Mouse (Mus musculus): ENCODE results near the gene Adamtsl1.

Gene Adamtsl1

GRCm38 (mm10) chr4:86391176-86391575 lies 877.2 kb downstream of the Adamtsl1 start:
- in situ Hi-C loops (cut with MboI; ENCODE audit: low sequenced_read_pairs): no loop called here

- in situ Hi-C loops (cut with MboI; ENCODE audit: low sequenced_read_pairs): no loop called here
These were observed 881.7 kb downstream of the Adamtsl1 start for GRCm38 (mm10) chr4:86395636-86396035.

DNA sequence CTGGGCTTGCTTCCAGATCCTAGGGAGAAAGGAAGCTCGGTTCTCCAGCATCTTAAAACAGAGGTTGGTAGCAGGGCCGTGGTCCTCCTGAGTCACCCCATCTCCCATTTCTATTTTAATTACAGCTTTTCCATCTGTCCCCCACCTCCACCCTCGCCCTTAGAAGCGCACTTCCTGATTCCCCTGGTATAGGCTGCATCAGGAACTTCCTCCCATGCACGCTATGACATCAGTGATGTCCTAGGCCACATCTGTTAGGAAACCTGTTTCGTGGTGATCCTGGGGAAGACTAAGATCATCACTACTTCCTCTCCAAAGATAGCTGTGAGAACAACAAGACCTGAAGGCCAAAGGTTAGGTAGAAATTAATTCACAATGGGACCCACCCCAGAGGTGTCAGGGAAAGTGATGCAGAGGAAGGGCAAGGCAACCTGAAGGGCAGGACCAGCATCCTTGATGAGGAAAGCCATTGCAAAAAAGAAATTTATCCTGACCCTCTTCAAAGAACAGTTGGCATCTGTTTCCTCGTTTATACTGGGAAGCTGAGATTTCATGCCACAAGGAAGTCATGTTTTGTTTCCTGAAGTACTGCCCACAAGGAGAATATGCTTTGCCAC lies 882.8 kb downstream of the Adamtsl1 start:
- in situ Hi-C loops (cut with MboI; ENCODE audit: low sequenced_read_pairs): no loop called here

DNA sequence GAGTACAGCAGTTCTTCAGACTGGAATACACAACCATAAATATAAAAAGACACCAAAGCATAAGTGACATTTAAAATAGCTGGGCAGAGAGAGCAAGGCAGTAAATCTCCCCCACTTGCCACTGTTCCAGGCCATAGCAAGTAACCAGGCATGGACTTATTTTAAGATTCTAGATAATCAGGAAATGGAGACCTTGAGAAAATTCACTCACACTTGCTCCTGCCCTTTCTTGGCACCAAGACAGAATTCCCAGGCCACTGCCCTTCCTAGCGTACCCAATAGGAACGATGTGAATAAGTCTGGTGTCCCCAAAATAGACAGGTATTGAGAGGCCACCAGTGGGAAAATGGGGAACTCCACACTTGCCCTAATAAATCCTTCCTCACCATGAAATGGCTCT lies 883.5 kb downstream of the Adamtsl1 start:
- in situ Hi-C loops (cut with MboI; ENCODE audit: low sequenced_read_pairs): no loop called here

DNA sequence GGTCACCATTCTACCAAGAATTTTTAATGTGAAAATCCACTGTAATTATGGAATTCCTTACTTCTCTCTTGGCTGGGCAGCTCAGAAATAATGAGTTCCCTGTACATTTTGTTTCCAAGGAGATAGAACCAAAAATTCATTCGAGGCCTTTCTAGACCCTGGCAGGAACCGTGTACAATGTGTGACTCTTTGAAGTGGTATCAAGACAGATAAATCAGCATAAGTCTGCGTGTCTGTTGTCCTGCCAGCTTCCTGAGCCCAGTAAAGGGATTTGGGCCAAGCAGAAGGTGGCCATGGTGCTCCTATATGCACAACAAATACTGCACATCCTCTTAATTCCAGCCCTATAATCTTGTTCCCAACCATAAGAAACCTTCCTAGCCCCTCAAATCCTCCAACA lies 887.1 kb downstream of the Adamtsl1 start:
- in situ Hi-C loops (cut with MboI; ENCODE audit: low sequenced_read_pairs): no loop called here

DNA sequence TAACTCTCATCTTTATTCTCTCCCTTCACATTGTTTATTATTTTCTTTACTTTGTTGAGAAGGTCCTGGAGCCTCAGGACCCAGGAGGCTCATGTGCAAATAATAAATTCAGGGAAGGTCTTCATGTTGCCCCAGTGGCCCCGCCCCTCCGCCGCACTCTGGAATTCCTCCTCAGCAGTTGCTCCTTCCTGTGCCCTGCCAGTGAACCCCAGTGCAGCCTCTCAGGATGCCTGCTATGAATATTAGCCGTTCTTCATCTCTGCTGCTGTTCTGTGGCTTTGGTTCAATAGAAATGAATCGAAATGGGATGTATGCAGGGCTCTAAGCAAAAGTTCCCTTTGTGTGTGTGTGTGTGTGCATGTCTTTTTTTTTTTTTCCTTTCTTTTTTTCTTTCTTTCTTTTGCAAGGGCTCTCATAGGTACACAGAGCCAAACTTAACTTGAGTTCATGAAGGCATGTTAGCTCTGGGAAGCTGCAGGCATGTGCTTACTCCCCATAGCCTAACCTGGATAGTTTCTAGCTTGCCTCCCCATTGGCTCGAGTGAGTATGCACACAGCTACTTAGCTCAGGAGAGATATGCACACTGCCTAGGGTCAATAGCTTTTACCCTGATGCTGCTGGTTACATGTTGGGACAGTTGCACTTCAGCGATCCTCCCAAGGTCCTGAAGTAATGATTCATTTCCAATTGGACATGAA lies 892.7 kb downstream of the Adamtsl1 start:
- in situ Hi-C loops (cut with MboI; ENCODE audit: low sequenced_read_pairs): no loop called here

DNA sequence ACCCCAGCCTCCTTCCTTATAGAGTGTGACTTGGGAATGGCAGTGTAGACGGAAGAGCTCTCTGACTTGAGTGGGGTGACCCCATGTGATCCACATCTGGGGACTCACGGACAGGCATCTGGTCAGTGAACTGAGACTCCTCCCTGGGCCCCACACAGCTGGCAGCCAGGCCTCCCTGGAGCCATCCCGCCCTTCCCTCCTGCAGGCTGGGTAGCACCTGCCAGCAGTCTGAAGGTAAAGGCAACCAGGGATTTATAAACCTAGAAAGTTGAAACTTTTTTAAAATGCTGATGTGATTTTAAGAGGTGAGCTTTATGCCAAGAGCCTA lies 893.2 kb downstream of the Adamtsl1 start:
- in situ Hi-C loops (cut with MboI; ENCODE audit: low sequenced_read_pairs): no loop called here

DNA sequence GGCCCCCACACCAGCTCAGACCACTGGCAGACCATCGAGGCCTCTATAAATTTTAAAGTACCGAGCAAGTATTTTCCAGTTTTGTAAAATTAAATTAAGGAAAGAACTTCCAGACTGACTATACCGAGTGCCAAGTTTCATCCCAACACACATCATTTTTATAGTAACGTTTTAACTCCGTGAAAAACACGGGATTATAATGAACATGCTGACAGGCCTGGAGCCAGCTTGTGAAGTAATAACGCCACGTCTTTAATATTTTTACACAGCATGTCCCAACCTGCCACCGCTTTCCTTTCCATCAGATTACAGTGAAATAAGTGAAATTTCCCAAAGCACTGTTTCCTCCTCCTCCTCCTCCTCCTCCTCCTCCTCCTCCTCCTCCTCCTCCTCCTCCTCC lies 894.4 kb downstream of the Adamtsl1 start:
- in situ Hi-C loops (cut with MboI; ENCODE audit: low sequenced_read_pairs): no loop called here

DNA sequence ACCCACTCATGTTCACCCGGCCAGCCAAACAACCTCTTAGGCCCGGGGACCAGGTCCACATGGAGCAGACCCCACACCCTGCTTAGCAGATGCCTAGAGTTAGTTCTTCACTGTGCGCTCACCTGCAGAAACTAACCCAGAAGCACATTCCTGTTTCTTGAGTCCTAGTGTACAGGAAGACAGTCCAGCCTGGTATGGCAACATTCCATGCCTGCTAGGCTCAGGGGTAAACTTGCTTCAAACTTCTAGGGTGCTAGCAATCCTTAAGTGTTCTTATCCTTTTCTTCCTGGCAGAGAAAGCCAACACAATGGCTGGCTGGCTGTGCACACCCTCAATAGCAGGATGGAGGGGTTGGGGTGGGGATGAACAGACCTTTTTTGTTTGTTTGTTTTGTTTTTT lies 897.0 kb downstream of the Adamtsl1 start:
- in situ Hi-C loops (cut with MboI; ENCODE audit: low sequenced_read_pairs): no loop called here

DNA sequence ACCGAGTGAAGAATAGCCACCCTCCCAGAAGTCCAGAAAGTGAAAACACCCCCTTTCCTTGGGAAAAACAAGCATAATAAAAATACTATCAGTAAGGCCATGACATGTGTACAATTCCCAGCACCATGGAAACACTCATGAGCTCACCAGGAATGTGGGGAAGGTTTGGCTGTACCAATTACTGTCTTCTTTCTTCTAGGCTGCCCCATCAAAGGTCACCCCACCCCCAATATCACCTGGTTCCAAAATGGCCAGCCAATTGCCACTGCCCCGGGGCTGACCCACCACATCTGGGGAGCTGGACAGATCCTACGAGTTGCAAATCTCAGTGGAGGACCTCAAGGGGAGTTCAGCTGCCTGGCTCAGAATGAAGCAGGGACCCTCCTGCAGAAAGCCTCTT lies 899.4 kb downstream of the Adamtsl1 start:
- in situ Hi-C loops (cut with MboI; ENCODE audit: low sequenced_read_pairs): no loop called here

GRCm38 (mm10) chr4:86416401-86417025 lies 902.5 kb downstream of the Adamtsl1 start:
- in situ Hi-C loops (cut with MboI; ENCODE audit: low sequenced_read_pairs): no loop called here

DNA sequence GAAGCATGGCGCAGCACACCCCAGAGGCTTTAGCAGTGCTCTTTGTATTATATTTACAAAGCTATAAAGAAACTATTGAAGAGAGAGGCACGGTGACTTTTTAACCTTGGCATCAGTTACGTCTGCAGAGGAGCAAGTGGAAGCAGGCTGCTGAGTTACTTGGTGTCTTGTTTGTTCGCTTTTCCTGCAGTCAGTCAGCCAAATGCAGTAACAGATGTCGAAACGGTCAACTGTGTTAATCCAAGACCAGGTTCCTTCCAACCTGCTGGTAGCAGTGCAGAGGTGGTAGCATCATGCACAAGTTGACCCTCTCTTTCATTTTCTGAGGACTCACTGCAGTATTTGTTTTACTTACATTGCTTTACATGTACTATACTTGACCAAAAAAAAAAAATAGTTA lies 908.6 kb downstream of the Adamtsl1 start:
- in situ Hi-C loops (cut with MboI; ENCODE audit: low sequenced_read_pairs): no loop called here

DNA sequence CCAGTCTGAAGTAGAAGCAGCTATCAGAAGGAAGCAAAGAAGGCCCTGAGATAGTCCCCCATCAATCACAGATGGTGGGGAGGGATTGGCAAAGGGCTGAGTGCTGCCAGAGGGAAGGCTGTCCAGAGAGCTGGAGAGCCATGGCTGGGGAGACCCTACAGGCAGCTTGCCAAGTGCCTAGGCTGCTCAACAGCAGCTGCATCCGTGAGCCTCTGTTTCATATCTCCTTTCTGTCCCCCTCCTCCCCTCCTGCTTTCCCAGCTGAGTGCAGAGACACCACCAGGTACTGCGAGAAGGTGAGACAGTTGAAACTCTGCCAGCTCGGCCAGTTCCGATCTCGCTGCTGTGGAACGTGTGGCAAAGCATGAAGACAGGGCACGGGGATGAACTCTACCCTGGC lies 911.6 kb downstream of the Adamtsl1 start:
- in situ Hi-C loops (cut with MboI; ENCODE audit: low sequenced_read_pairs): no loop called here

GRCm38 (mm10) chr4:86426549-86426948 lies 912.6 kb downstream of the Adamtsl1 start:
- in situ Hi-C loops (cut with MboI; ENCODE audit: low sequenced_read_pairs): no loop called here

DNA sequence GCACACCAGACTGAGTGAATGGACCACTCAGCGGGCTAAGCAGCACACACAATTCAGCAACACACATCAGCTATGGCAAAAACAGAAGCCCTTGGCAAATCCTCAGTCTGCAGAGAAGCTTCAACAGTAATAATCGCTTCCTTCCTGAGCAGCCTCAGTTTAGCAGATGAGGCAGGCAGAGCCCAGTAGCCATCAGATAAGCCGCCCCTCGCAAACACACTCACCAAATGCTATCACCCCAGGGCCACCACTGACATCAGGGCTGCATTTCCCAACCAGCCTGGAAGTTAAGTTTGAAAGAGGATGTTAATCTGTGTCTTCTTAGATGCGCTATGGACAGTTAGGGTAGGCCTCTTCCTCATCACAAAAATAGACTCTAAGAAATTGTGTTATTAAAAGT lies 913.3 kb downstream of the Adamtsl1 start:
- in situ Hi-C loops (cut with MboI; ENCODE audit: low sequenced_read_pairs): no loop called here

GRCm38 (mm10) chr4:86428091-86428745 lies 914.2 kb downstream of the Adamtsl1 start:
- in situ Hi-C loops (cut with MboI; ENCODE audit: low sequenced_read_pairs): no loop called here

- in situ Hi-C loops (cut with MboI; ENCODE audit: low sequenced_read_pairs): no loop called here
These were observed 921.7 kb downstream of the Adamtsl1 start for GRCm38 (mm10) chr4:86435631-86436030.

GRCm38 (mm10) chr4:86436336-86436735 lies 922.4 kb downstream of the Adamtsl1 start:
- in situ Hi-C loops (cut with MboI; ENCODE audit: low sequenced_read_pairs): no loop called here

DNA sequence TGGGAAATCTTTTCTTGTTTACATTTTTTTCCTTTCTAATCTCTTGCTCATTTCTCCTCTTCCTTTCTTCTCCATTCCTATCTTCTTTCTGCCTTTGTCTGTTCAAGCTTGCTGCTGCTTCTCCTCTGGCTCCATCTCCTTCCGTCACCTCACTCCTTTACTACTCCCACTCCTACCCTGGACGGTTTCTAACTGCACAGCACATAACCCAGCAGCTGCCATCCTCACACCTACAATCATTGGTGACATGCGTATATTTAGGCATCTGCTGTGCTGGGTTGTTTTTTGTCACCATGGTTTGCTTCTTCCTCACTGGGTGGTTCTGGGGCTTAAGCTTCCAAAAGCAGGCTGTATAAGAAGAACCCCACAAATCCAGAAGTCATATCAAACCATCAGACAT lies 936.5 kb downstream of the Adamtsl1 start:
- in situ Hi-C loops (cut with MboI; ENCODE audit: low sequenced_read_pairs): no loop called here

DNA sequence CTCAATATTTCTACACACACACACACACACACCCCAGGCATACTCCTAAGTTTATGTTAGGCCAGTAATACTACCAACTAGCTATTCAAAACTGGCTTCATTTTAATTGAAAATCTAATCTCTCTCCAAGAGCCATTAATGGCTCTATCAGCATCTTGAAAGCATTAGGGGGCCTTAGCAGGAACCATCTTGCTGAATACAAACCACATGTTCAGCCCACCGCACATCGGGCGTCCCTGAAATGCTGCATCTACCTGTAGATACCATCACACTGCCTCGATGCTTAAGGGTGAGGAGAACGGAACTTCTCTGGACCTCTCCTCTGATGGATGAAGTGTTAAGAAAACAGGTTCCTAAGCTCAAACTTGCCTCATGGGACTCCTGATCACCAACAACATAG lies 950.8 kb downstream of the Adamtsl1 start:
- in situ Hi-C loops (cut with MboI; ENCODE audit: low sequenced_read_pairs): no loop called here

Data from CH12F3 (cell line).